Mouse (Mus musculus) liver, embryonic 14.5 days (tissue): ENCODE measurements at regions not wholly inside any gene's neighbourhood (a gene's known extent, or its start where the extent isn't known, plus 50 kb on each side); places are given as distances from the start of the nearest gene placed in this dataset.

ENCODE experiments used
- ATAC-seq: fragments of 200-750 bp; cut with Nextera tagmentation; 2 replicates; pipeline ENCODE4 v1.8.0; 2017; ENCODE audit warnings: moderate number of reproducible peaks, mild to moderate bottlenecking, moderate library complexity; ENCODE audit not compliant: insufficient read depth
- DNase-seq, 3 experiments: peaks; one replicate each; pipeline ENCODE4 v3.0.0-alpha.2; 2012 to 2013; ENCODE audit warnings: low read depth in 3 of 3, low spot score in 3 of 3
- H3K27ac ChIP-seq: fragments of 300-500 bp; sonication (generic); 2 replicates; pipeline ENCODE4 v1.5.1; 2014; ENCODE audit warnings: moderate library complexity, mild to moderate bottlenecking, control low read depth, inconsistent platforms
- H3K27me3 ChIP-seq: fragments of 300-500 bp; sonication (generic); 2 replicates; pipeline ENCODE4 v1.6.1; 2014; ENCODE audit warnings: mild to moderate bottlenecking, low read length, moderate library complexity; ENCODE audit not compliant: control insufficient read depth, insufficient read depth
- H3K36me3 ChIP-seq: fragments of 300-500 bp; sonication (generic); replicated peaks from 2 replicates; pipeline ENCODE4 v1.6.1; 2014; ENCODE audit warnings: low read depth; ENCODE audit not compliant: control insufficient read depth, insufficient read depth
- H3K4me1 ChIP-seq, 2 experiments: fragments of 200-500 bp in 1 of 2; fragments of 300-500 bp in 1 of 2; sonication (generic) in 1 of 2; replicated peaks; 2 replicates each; pipeline ENCODE4 v1.6.1; 2012 to 2014; ENCODE audit warnings: antibody characterized with exemption in 1 of 2, inconsistent platforms in 1 of 2, low read length in 1 of 2; ENCODE audit not compliant: control insufficient read depth in 2 of 2, insufficient read depth in 2 of 2
- H3K4me2 ChIP-seq: fragments of 300-500 bp; sonication (generic); 2 replicates; pipeline ENCODE4 v1.6.1; 2014; ENCODE audit warnings: low read depth, mild to moderate bottlenecking, control low read depth, moderate library complexity
- H3K4me3 ChIP-seq, 2 experiments: fragments of 200-500 bp in 1 of 2; fragments of 300-500 bp in 1 of 2; sonication (generic) in 1 of 2; 2 replicates each; pipeline ENCODE4 v1.5.1; 2012 to 2014; ENCODE audit warnings: low read depth in 2 of 2, low read length in 2 of 2, mild to moderate bottlenecking in 2 of 2, control low read depth in 1 of 2, inconsistent platforms in 1 of 2, moderate library complexity in 1 of 2; ENCODE audit not compliant: insufficient read depth in 1 of 2
- H3K9ac ChIP-seq: fragments of 300-500 bp; sonication (generic); replicated peaks from 2 replicates; pipeline ENCODE4 v1.6.1; 2014; ENCODE audit warnings: mild to moderate bottlenecking, control low read depth, moderate library complexity
- H3K9me3 ChIP-seq: fragments of 300-500 bp; sonication (generic); 2 replicates; pipeline ENCODE4 v1.6.1; 2016; ENCODE audit warnings: low read length, mixed read lengths; ENCODE audit not compliant: control insufficient read depth
- CTCF ChIP-seq: IDR thresholded peaks from 2 replicates; pipeline ENCODE4 v1.5.1; 2016; ENCODE audit warnings: antibody characterized with exemption, low read depth, control low read depth
- EP300 ChIP-seq: IDR thresholded peaks from 2 replicates; pipeline ENCODE4 v1.6.1; 2016; ENCODE audit warnings: antibody characterized with exemption, low read depth
- WGBS: fragments of 180-500 bp; shearing (Covaris S2); extraction: QIAGEN DNeasy Blood & Tissue Kit; methylation state at CpG from one replicate; pipeline ENCODE4 v1.1.7; 2014; ENCODE audit not compliant: insufficient replicate concordance; 5-methylcytosine and 5-hydroxymethylcytosine counted together

DNA sequence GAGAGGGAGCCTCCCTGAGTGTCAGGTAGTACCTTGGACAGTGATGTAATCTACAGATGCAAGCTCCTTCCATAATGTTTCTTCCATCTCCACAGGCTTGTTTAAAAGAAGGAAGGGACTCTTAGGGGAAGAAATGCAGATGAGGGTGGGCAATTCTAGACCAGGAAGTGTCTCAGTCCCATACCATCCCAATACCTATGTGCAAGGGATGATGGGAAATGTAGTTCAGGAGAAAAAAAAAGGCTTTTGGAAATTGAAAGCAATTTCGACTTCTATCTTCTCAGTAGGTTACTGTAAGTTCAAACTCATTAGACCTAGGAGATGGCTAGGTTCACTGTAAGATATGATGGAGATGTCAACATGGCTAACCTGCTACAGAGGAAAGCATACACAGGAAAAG lies 68.3 kb downstream of the Cd83 start:
- H3K36me3 ChIP-seq, result no peaks in the 10 kb centered on the region
- no peak for TF ChIP-seq CTCF
- TF ChIP-seq EP300, result no peak
- no peak overlapping the region for H3K4me2 ChIP-seq
- no peak overlapping the region for H3K9ac ChIP-seq
- no peak for ATAC-seq
- no peaks in the 10 kb centered on the region for H3K27me3 ChIP-seq
- H3K4me3 ChIP-seq, result no peak overlapping the region
- no peaks in the 10 kb centered on the region for H3K4me1 ChIP-seq
- H3K27ac ChIP-seq, result no peak overlapping the region
- H3K9me3 ChIP-seq, result no peaks in the 10 kb centered on the region
- WGBS, result 45% methylated on average over 1 of the region's 1 CpGs
- DNase-seq, result no peak

DNA sequence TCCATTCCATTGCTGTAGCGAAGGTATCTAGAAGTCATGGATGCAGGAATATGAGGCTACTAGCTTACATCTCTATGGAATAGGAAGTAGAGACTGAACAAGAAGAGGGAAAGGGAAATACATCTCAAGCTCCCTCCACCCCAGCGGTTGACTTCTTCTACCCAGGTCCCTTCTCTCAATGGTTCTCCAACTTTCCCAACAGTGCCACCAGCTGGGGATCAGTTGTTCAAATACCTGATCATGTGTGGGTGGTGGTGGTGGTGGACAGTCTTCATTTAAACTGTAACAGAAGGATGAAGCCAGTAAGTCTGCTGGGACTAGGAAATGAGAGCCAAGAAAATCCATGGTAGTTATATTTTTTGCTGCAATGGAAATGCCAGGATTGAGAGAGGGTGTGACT lies 70.4 kb downstream of the Cd83 start:
- WGBS, result 61% methylated on average over 2 of the region's 2 CpGs
- H3K4me3 ChIP-seq, result no peak overlapping the region
- H3K4me2 ChIP-seq, result no peak overlapping the region
- no peaks in the 10 kb centered on the region for H3K4me1 ChIP-seq
- H3K9ac ChIP-seq, result no peak overlapping the region
- no peaks in the 10 kb centered on the region for H3K36me3 ChIP-seq
- no peak overlapping the region for H3K27ac ChIP-seq
- H3K27me3 ChIP-seq, result no peaks in the 10 kb centered on the region
- DNase-seq (no peak), ATAC-seq (no peak)
- TF ChIP-seq CTCF (no peak), EP300 (no peak)
- H3K9me3 ChIP-seq, result no peaks in the 10 kb centered on the region

- ATAC-seq (no peak), DNase-seq (no peak)
- H3K9me3 ChIP-seq, result no peaks in the 10 kb centered on the region
- H3K4me2 ChIP-seq, result no peak overlapping the region
- H3K9ac ChIP-seq, result no peak overlapping the region
- H3K27ac ChIP-seq, result no peak overlapping the region
- H3K4me3 ChIP-seq, result no peak overlapping the region
- peaks cover 0 to 11% of the 10 kb centered on the region in 2 experiments; a peak in 2 of 4 replicates for H3K4me1 ChIP-seq
- H3K36me3 ChIP-seq, result no peaks in the 10 kb centered on the region
- 25% methylated on average over 4 of the region's 4 CpGs for WGBS
- TF ChIP-seq EP300, result no peak
- TF ChIP-seq CTCF, result no peak
- no peaks in the 10 kb centered on the region for H3K27me3 ChIP-seq
Measured at GRCm38 (mm10) chr13:43860932-43861331, 76.4 kb downstream of the Cd83 start.

- no peaks in the 10 kb centered on the region for H3K27me3 ChIP-seq
- DNase-seq (no peak), ATAC-seq (no peak)
- H3K4me3 ChIP-seq, result no peak overlapping the region
- no peaks in the 10 kb centered on the region for H3K36me3 ChIP-seq
- H3K9ac ChIP-seq, result no peak overlapping the region
- no peaks in the 10 kb centered on the region for H3K9me3 ChIP-seq
- no peak overlapping the region for H3K4me2 ChIP-seq
- WGBS, result 50% methylated on average over 7 of the region's 7 CpGs
- no peak for TF ChIP-seq EP300
- no peak for TF ChIP-seq CTCF
- peaks cover 0 to 11% of the 10 kb centered on the region in 2 experiments; a peak in 2 of 4 replicates for H3K4me1 ChIP-seq
- no peak overlapping the region for H3K27ac ChIP-seq
Measured at GRCm38 (mm10) chr13:43861424-43861823, 76.8 kb downstream of the Cd83 start.

GRCm38 (mm10) chr13:43862056-43862455 lies 77.5 kb downstream of the Cd83 start:
- no peak for ATAC-seq
- DNase-seq, result no peak
- H3K4me1 ChIP-seq, result peaks cover 0 to 11% of the 10 kb centered on the region in 2 experiments; a peak in 2 of 4 replicates
- no peak overlapping the region for H3K27ac ChIP-seq
- H3K27me3 ChIP-seq, result no peaks in the 10 kb centered on the region
- 71% methylated on average over 5 of the region's 5 CpGs for WGBS
- H3K9ac ChIP-seq, result no peak overlapping the region
- H3K9me3 ChIP-seq, result no peaks in the 10 kb centered on the region
- TF ChIP-seq EP300 (no peak), CTCF (no peak)
- H3K4me2 ChIP-seq, result no peak overlapping the region
- no peaks in the 10 kb centered on the region for H3K36me3 ChIP-seq
- H3K4me3 ChIP-seq, result no peak overlapping the region

DNA sequence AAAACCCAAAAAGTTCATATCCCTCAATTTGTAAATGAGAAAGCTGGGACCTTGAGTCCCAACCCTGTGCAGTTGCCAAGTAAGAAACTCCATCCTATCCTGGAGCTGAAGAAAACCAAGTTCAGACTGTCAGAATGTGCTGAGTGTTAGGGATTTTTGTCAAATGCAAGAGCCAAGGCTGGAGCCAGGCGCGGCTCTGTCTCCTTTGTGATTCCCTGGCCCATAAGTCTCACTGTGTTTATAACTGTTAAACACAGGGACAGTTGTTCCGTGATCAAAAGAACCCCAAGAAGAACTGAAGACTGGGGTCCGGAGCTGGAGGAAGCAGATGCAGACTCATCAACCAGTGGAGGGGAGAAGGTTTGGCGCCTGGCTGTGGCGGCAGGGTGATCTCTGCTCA lies 78.0 kb downstream of the Cd83 start:
- no peaks in the 10 kb centered on the region for H3K27me3 ChIP-seq
- peaks cover 0 to 11% of the 10 kb centered on the region in 2 experiments; a peak in 2 of 4 replicates for H3K4me1 ChIP-seq
- WGBS, result 68% methylated on average over 6 of the region's 6 CpGs
- no peaks in the 10 kb centered on the region for H3K9me3 ChIP-seq
- no peak overlapping the region for H3K27ac ChIP-seq
- H3K4me3 ChIP-seq, result no peak overlapping the region
- DNase-seq (no peak), ATAC-seq (no peak)
- H3K4me2 ChIP-seq, result no peak overlapping the region
- TF ChIP-seq EP300 (no peak), CTCF (no peak)
- no peaks in the 10 kb centered on the region for H3K36me3 ChIP-seq
- H3K9ac ChIP-seq, result no peak overlapping the region
